Mouse (Mus musculus) neural tube, embryonic 10.5 days (tissue): ENCODE data around the gene Qser1.
"Not testable (repeated sequence)": the region's sequence is repeated elsewhere in the genome, so short reads cannot be mapped to it uniquely, and the experiment has no call there.

Source experiments
- DNase-seq: peaks from one replicate; pipeline ENCODE4 v3.0.0-alpha.2; 2017; ENCODE audit warnings: low spot score; ENCODE audit errors: extremely low spot score

The Qser1 gene

DNA sequence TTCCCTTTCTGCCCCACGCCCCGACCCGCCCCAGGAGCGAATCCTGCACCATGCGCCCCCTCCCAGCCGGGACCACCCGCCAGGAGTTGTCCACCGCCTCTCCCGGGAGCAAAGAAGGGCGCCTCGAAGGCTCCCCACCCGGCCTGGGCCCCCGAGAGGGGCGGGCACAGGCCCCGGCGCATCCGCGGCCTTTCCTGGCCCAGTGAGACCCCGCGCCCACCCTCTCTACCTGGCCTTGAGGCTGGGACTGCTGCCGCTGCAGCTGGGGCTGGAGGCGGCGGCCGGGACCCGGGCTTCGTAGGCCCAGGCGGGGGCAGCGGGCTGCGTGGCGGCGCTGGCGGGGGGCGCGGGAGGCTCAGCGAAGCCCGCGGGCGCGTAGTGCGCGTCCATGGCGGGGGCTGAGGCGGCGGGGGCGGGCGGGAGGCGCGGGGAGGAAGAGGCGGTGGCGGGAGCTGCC, at the start of gene Qser1:
Qser1 (minus strand) TSS at position 390 of the 457 bp plus-strand sequence.
- DNase-seq: no peak

DNA sequence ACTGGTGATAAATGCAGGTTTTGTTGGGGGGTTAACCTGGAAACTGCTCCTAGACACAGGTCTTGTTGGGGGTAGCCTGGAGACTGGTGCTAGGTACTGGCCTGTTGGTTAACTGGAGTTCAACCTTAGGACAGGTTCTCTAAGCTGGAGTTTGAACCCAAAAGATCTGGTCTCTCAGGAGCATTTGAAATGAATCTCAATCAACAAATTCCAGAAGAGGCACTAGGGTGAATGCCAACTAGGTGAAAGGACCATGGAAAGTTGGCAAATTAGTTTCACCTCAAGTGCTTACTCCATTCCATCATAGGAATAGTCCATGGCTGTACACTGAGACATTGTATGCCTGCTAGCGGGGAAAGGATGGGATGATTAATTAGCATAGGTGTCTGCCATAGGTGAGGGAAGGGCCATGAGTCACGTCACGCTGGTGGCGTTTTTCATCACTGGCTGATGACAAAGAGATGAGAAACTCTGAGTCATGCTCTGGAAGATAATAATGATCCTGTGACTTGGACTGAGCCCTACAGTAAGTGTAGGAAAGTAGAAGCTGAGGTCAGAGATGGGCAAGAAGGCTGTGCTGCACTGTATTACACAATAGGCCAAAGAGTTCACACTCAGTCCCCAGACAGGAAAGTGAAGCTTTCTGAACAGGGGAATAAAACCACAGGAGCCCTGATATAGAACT, 47.8 kb upstream of the Qser1 start:
- no peak for DNase-seq

DNA sequence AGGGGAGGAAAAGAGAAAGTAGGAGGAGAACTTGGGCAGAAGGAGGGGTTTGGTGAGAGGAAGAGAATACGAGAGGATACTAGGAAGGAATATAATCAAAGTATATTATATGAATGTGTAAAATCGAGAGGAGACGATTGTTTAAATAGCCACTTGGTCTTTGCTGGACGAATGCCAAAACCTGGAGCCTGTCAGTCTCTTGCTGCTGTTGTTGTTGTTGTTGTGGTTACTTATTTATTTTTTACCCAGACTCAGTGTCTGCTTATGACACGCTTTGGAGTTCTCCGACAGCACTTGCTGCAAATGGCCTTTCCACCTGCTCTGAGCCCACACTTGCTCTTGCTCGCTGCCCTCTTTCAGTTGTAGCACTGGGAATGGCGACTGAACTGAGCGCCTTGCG, 43.9 kb upstream of the Qser1 start:
- no peak for DNase-seq

DNA sequence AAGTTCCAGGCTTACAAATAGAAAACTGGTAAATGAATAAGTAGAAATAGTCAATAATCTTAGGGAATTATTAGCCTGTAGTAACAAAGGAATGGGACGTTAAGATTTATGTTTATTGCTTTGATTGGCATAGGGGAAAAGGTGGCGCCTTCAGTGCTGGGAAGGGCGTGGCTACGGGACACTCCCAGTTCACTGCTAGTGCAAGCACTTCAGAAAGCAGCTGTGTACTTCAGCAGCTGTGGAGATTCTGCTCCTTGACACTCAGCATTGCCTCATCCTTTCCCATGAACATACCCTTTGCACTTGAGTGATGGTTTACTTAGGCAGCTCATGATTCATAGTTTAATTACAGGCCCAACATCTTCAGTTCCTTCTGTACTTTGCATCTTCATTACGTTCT, 42.5 kb upstream of the Qser1 start:
- DNase-seq: no peak

DNA sequence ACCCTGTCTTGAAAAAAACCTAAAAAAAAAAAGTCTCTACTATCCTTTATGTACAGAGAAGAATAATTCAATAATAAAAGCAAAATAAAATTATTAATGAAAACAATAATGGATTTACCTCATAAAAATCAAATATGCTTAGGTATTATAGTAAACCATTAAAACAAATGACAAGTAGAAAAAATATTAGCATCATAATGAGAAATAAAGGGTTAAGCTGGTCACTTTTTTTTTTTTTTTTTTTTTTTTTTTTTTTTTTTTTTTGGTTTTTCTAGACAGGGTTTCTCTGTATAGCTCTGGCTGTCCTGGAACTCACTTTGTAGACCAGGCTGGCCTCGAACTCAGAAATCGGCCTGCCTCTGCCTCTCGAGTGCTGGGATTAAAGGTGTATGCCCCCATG, 41.5 kb upstream of the Qser1 start:
- DNase-seq: not testable (repeated sequence)

GRCm38 (mm10) chr2:104856218-104856617, 39.7 kb upstream of the Qser1 start:
- no peak for DNase-seq

- no peak for DNase-seq
These were observed 39.2 kb upstream of the Qser1 start for GRCm38 (mm10) chr2:104855732-104856131.

DNA sequence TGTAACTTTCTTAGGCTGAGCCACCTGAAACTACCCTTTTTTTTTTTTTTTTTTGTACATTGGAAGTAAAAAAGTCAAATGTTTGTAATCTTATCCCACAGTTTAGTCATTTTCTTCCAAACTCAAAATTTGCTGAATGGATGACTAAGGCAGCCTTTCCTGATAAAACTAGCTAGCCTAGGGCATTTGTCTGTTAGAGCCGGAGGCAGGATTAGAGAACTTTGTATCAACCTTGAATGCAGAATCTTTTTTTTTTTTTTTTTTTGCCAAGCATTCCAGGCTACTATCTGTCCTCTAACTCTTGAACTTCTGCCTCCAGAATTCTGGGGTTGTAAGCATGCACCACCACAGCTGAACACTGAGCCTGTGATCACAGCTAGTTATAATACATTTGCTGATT, 38.3 kb upstream of the Qser1 start:
- no peak for DNase-seq

GRCm38 (mm10) chr2:104852546-104852945, 36.0 kb upstream of the Qser1 start:
- DNase-seq: no peak

- DNase-seq: peak; percentile 28
These were observed 35.1 kb upstream of the Qser1 start for GRCm38 (mm10) chr2:104851686-104852085.

DNA sequence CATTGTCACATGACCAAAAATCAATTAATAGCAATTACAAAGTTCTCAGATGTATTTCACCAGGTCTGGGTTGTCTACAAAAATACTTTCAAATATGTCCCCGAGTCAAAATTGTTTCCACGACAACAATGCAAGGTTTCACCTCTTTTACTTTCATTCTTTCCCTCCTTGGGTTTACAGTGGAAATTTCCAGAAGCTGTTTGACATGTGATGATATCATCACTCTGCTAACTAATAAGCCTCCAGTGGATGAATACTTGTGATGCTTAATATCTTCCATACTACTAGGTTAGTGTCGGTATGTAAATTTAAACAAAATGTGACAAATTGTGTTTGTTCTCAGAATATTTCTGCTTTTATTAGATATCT, 33.4 kb upstream of the Qser1 start:
- no peak for DNase-seq

DNA sequence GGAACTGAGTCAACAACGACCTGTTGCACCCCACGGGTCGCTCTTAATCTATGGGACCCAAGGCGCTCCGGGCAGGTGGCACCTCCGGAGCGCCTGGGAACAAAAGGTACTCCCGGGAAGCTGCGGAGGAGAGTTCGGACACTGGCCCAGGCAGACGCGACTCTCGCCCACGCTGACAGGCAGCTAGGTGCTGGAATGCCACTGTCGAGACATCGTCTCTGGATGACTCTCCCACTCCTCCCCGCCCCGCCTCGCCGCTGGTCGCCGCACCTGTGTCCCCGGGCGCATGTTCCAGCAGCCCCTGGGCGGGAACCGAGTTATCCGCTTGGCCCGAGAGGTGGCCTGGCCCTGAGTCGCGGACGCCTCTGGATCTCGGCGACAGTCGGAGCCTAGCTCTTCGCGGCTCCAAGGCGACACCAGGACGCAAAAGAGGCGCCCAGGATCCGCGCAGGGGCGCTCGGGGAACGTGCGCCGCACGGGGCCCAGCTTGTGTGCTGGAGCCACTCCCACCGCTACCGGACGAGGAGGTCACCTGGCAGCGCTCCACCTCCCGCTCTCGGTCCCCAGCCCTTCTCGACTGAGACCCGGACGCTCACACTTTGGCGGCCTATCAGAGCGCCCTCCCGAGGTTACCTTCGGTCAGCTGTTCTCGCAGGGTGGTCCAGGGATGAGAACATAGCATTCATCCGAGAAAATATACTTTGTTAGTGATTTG, 32.9 kb upstream of the Qser1 start, which contains the start of gene Prrg4:
Prrg4 (minus strand) TSS at position 601 of the 715 bp plus-strand sequence.
- DNase-seq: peak; percentile 53

- peak; percentile 23 for DNase-seq
These were observed 31.9 kb upstream of the Qser1 start for GRCm38 (mm10) chr2:104848235-104849161.

GRCm38 (mm10) chr2:104847645-104848044, 31.1 kb upstream of the Qser1 start:
- DNase-seq: peak; percentile 16

GRCm38 (mm10) chr2:104846638-104847414, 30.3 kb upstream of the Qser1 start:
- peak; percentile 15 for DNase-seq

- no peak for DNase-seq
These were observed 26.0 kb upstream of the Qser1 start for GRCm38 (mm10) chr2:104842559-104842958.

DNA sequence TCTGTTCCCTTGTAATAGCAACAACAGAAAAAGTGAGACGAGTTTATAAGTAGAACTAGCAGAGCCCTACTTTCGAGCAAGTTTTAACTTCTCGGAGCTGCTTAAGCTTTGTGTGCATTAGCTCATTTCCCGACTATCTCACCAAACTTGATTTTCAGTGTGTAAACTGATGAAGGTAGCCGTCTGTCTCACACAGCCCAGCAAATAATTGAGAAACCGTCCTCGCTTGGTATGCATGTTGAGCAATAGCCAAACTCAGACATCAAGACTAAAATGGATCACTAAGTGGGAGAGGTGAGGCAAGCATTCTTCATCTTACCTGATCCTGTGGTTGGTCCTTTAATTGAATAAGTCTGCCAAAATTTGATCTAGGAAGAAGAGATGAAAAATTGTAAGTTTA, 25.2 kb upstream of the Qser1 start:
- DNase-seq: no peak

GRCm38 (mm10) chr2:104840974-104841373, 24.4 kb upstream of the Qser1 start:
- no peak for DNase-seq

- DNase-seq: no peak
These were observed 15.9 kb upstream of the Qser1 start for GRCm38 (mm10) chr2:104832486-104832885.

DNA sequence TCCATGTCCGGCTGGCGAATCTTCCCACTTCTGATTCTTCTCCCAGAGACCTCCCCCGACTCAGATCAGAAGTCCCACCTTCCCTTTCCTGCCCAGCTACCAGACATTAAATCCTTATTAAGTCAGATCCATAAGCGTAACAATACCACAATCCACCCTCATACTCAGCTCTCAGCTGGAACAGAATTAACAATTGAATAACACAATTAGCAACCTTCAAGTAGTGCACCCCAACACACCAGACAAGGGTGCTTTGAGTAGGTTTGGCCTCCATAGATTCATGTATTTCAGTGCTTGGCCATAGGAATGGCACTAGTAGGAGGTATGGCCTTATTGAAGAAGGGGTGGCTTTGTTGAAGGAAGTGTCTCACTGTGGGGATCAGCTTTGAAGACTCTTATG, 9.6 kb upstream of the Qser1 start:
- DNase-seq: no peak

DNA sequence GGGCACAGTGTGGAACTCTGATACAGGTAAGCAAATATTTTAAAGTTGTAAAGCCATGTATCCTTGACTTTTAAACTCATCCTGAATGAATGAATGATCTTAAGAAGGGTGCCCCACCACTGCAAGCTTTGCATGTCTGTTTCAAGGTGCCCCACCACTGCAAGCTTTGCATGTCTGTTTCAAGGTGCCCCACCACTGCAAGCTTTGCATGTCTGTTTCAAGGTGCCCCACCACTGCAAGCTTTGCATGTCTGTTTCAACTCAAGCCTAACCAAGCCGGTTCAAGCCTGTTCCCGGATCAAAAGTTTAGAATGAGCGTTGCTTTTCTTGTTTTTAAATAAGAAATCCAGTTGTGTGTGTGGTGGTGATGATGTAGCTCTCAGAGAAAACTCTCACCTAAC, 2.2 kb upstream of the Qser1 start:
- not testable (repeated sequence) for DNase-seq
